Mouse (Mus musculus) neural tube, embryonic 10.5 days (tissue): ENCODE results near the gene Tmem179b.

ENCODE experiments used
- DNase-seq: peaks from one replicate; pipeline ENCODE4 v3.0.0-alpha.2; 2017; ENCODE audit warnings: low spot score; ENCODE audit errors: extremely low spot score

Tmem179b gene

GRCm38 (mm10) chr19:8774086-8774835, at the start of gene Tmem179b:
TSS of gene Tmem179b (minus strand) at chr19:8774467.
- peak; percentile 99 for DNase-seq

- no peak for DNase-seq
These were observed 48.4 kb upstream of the Tmem179b start for GRCm38 (mm10) chr19:8822696-8823095.

- no peak for DNase-seq
These were observed 46.9 kb upstream of the Tmem179b start for GRCm38 (mm10) chr19:8821146-8821545.

- peak; percentile 52 for DNase-seq
These were observed 46.2 kb upstream of the Tmem179b start for GRCm38 (mm10) chr19:8820424-8820956.

- DNase-seq = peak; percentile 96
These were observed 45.5 kb upstream of the Tmem179b start, which contains the start of gene Hnrnpul2 for GRCm38 (mm10) chr19:8819596-8820423. TSS of gene Hnrnpul2 (plus strand) at chr19:8820010.

- peak; percentile 93 for DNase-seq
These were observed 44.7 kb upstream of the Tmem179b start, which contains the start of gene Ttc9c for GRCm38 (mm10) chr19:8818801-8819595. TSS of gene Ttc9c (minus strand) at chr19:8819333.

- DNase-seq = no peak
These were observed 44.1 kb upstream of the Tmem179b start for GRCm38 (mm10) chr19:8818301-8818798.

- DNase-seq = no peak
These were observed 42.7 kb upstream of the Tmem179b start for GRCm38 (mm10) chr19:8817001-8817400.

- no peak for DNase-seq
These were observed 41.5 kb upstream of the Tmem179b start for GRCm38 (mm10) chr19:8815812-8816211.

- DNase-seq = no peak
These were observed 32.5 kb upstream of the Tmem179b start for GRCm38 (mm10) chr19:8806810-8807209.

GRCm38 (mm10) chr19:8803879-8804660, 29.8 kb upstream of the Tmem179b start:
- DNase-seq = no peak

GRCm38 (mm10) chr19:8803204-8803780, 29.0 kb upstream of the Tmem179b start:
- DNase-seq = no peak

- peak; percentile 92 for DNase-seq
These were observed 28.0 kb upstream of the Tmem179b start, which contains the start of gene Zbtb3 for GRCm38 (mm10) chr19:8802130-8802821. TSS of gene Zbtb3 (plus strand) at chr19:8802555.

- DNase-seq = no peak
These were observed 24.7 kb upstream of the Tmem179b start for GRCm38 (mm10) chr19:8798947-8799315.

- DNase-seq = peak; percentile 83
These were observed 24.1 kb upstream of the Tmem179b start, which contains the start of gene Polr2g for GRCm38 (mm10) chr19:8798264-8798946. TSS of gene Polr2g (minus strand) at chr19:8798577.

- no peak for DNase-seq
These were observed 15.9 kb upstream of the Tmem179b start for GRCm38 (mm10) chr19:8790171-8790570.

- DNase-seq = no peak
These were observed 14.9 kb upstream of the Tmem179b start for GRCm38 (mm10) chr19:8789171-8789570.

- no peak for DNase-seq
These were observed 14.3 kb upstream of the Tmem179b start for GRCm38 (mm10) chr19:8788521-8788920.
